Mouse (Mus musculus) MEL (cell line): ENCODE measurements around the gene Zbtb37.

ENCODE experiments used
- BHLHE40 ChIP-seq: IDR thresholded peaks from 2 replicates; pipeline ENCODE4 v1.6.1; 2012; ENCODE audit warnings: low read depth, mild to moderate bottlenecking, inconsistent platforms, low read length, improper control_type of control experiment, borderline replicate concordance
- POLR2AphosphoS2 ChIP-seq: IDR thresholded peaks from 2 replicates; pipeline ENCODE4 v1.6.1; 2011; ENCODE audit warnings: low read length, improper control_type of control experiment

DNA sequence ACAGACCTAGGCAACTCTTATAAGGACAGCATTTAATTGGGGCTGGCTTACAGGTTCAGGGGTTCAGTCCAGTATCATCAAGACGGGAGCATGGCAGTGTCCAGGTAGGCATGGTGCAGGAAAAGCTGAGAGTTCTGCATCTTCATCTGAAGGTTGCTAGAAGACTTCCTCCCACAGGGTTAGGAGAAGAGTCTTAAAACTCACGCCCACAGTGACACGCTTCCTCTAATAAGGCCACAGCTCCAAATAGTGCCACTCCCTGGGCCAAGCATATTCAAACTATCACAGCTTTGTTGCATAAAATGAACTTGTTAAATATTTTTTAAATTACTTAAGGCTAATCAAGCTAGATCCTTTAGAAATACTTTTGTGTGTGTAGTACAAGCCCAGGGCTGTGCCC is 42.6 kb upstream of the Zbtb37 start:
- TF ChIP-seq BHLHE40 = no peak
- no peak for TF ChIP-seq POLR2AphosphoS2
